Mouse (Mus musculus): Measurements from ENCODE around the gene Lag3.

Gene Lag3

GRCm38 (mm10) chr6:124860511-124860910 is 51.0 kb downstream of the Lag3 start:
- DNase-seq (ENCODE audit: low read depth, low spot score): no peak

GRCm38 (mm10) chr6:124859725-124860124 is 51.8 kb downstream of the Lag3 start:
- peak; percentile 83 for DNase-seq (ENCODE audit: low read depth, low spot score)

- DNase-seq (ENCODE audit: low read depth, low spot score): no peak
Measured at GRCm38 (mm10) chr6:124858561-124859318, 52.8 kb downstream of the Lag3 start.

- no peak for DNase-seq (ENCODE audit: low read depth, low spot score)
Measured at GRCm38 (mm10) chr6:124857840-124858530, 53.5 kb downstream of the Lag3 start.

- peak; percentile 95 for DNase-seq (ENCODE audit: low read depth, low spot score)
Measured at GRCm38 (mm10) chr6:124856916-124857839, 54.3 kb downstream of the Lag3 start, which contains the start of gene P3h3. P3h3 (minus strand) TSS chr6:124857752.

GRCm38 (mm10) chr6:124856321-124856720 is 55.2 kb downstream of the Lag3 start:
- peak; percentile 60 for DNase-seq (ENCODE audit: low read depth, low spot score)

- no peak for DNase-seq (ENCODE audit: low read depth, low spot score)
Measured at GRCm38 (mm10) chr6:124854647-124855046, 56.9 kb downstream of the Lag3 start.

Data from ES-CJ7 (cell line).